Mouse (Mus musculus) liver, embryonic 11.5 days (tissue): Measurements from ENCODE around the gene Alg12. TPM values are rescaled to one million over a fixed set of nuclear protein-coding genes. Genes with fewer than 3 reads are reported as not detected.

ENCODE experiments used
- ATAC-seq: fragments of 200-750 bp; cut with Nextera tagmentation; replicated peaks from 2 replicates; pipeline ENCODE4 v1.8.0; 2017; ENCODE audit warnings: moderate number of reproducible peaks, mild to moderate bottlenecking, moderate TSS enrichment, moderate library complexity; ENCODE audit not compliant: low FRiP score
- DNase-seq: peaks from one replicate; pipeline ENCODE4 v3.0.0-alpha.2; 2017; ENCODE audit warnings: low spot score
- H3K27ac ChIP-seq: fragments of 300-500 bp; sonication (generic); 2 replicates; pipeline ENCODE4 v1.5.1; 2014; ENCODE audit warnings: mild to moderate bottlenecking, low read depth, low read length, control low read depth
- H3K27me3 ChIP-seq: fragments of 300-500 bp; sonication (generic); replicated peaks from 2 replicates; pipeline ENCODE4 v1.6.1; 2014; ENCODE audit warnings: low read length, mixed read lengths; ENCODE audit not compliant: control insufficient read depth, insufficient read depth
- H3K36me3 ChIP-seq: fragments of 300-500 bp; sonication (generic); 2 replicates; pipeline ENCODE4 v1.6.1; 2014; ENCODE audit warnings: mild to moderate bottlenecking, low read length, moderate library complexity, mixed read lengths; ENCODE audit not compliant: control insufficient read depth, insufficient read depth
- H3K4me1 ChIP-seq: fragments of 300-500 bp; sonication (generic); replicated peaks from 2 replicates; pipeline ENCODE4 v1.6.1; 2014; ENCODE audit warnings: low read length, mixed read lengths; ENCODE audit not compliant: control insufficient read depth, insufficient read depth
- H3K4me2 ChIP-seq: fragments of 300-500 bp; sonication (generic); 2 replicates; pipeline ENCODE4 v1.6.1; 2014; ENCODE audit warnings: mild to moderate bottlenecking, control low read depth, moderate library complexity
- H3K4me3 ChIP-seq: fragments of 300-500 bp; sonication (generic); 2 replicates; pipeline ENCODE4 v1.5.1; 2014; ENCODE audit warnings: low read depth, low read length, control low read depth
- H3K9ac ChIP-seq: fragments of 300-500 bp; sonication (generic); 2 replicates; pipeline ENCODE4 v1.6.1; 2014; ENCODE audit warnings: low read depth, low read length, control low read depth
- H3K9me3 ChIP-seq: fragments of 300-500 bp; sonication (generic); 2 replicates; pipeline ENCODE4 v1.6.1; 2016; ENCODE audit warnings: low read length, inconsistent platforms, mixed read lengths; ENCODE audit not compliant: control insufficient read depth
- WGBS: fragments of 180-500 bp; shearing (Covaris S2); extraction: QIAGEN DNeasy Blood & Tissue Kit; methylation state at CpG from one replicate; pipeline ENCODE4 v1.1.7; 2014; 5-methylcytosine and 5-hydroxymethylcytosine counted together
- polyA plus RNA-seq: library from polyadenylated mRNA; unstranded; fragments of >200 nt; fragmentation: Nextera tagmentation; extraction: Ambion mirVana; gene quantifications from 2 replicates; pipeline ENCODE4 v1.2.1, GENCODE M21; 2014

Alg12 gene
- polyA plus RNA-seq, 1 experiment from 2014 or later, result 13.9 TPM

GRCm38 (mm10) chr15:88837977-88838376, 18.9 kb upstream of the Alg12 start:
- WGBS, result 4% methylated on average over 11 of the region's 11 CpGs
- H3K27ac ChIP-seq, result no peak overlapping the region

GRCm38 (mm10) chr15:88837199-88837932, 18.2 kb upstream of the Alg12 start:
- Histone ChIP-seq H3K36me3 (no peaks in the 10 kb centered on the region), H3K27ac (no peak overlapping the region), H3K27me3 (peaks cover 7% of the 10 kb centered on the region; the same call in 1 of the 2 replicates), H3K4me3 (peak overlapping the region; percentile 51), H3K9ac (peak overlapping the region; percentile 48; the same call in 1 of the 2 replicates), H3K9me3 (no peaks in the 10 kb centered on the region), H3K4me1 (peaks cover 15% of the 10 kb centered on the region), H3K4me2 (peak overlapping the region; percentile 87)
- DNase-seq (peak; percentile 78), ATAC-seq (peak; percentile 59)
- under 1% methylated on average over 39 of the region's 39 CpGs for WGBS

More at GRCm38 (mm10) chr15:88837977-88838376, 18.9 kb upstream of the Alg12 start:
- Histone ChIP-seq H3K4me3 (peak overlapping the region; percentile 51), H3K4me1 (peaks cover 15% of the 10 kb centered on the region), H3K4me2 (peak overlapping the region; percentile 87), H3K36me3 (no peaks in the 10 kb centered on the region), H3K27me3 (peaks cover 7% of the 10 kb centered on the region; the same call in 1 of the 2 replicates), H3K9ac (peak overlapping the region; percentile 48; the same call in 1 of the 2 replicates), H3K9me3 (no peaks in the 10 kb centered on the region)
- no peak for DNase-seq
- no peak for ATAC-seq

GRCm38 (mm10) chr15:88836571-88836970, 17.5 kb upstream of the Alg12 start:
- Histone ChIP-seq H3K9me3 (no peaks in the 10 kb centered on the region), H3K36me3 (no peaks in the 10 kb centered on the region), H3K9ac (no peak overlapping the region), H3K4me3 (no peak overlapping the region; the same call in 1 of the 2 replicates), H3K4me2 (peak overlapping the region; percentile 87), H3K4me1 (peaks cover 15% of the 10 kb centered on the region), H3K27ac (no peak overlapping the region; the same call in 1 of the 2 replicates), H3K27me3 (peaks cover 7% of the 10 kb centered on the region; the same call in 1 of the 2 replicates)
- WGBS, result 65% methylated on average over 5 of the region's 5 CpGs
- ATAC-seq, result no peak
- DNase-seq, result no peak

- no peak overlapping the region for H3K4me3 ChIP-seq
- H3K4me1 ChIP-seq, result peaks cover 15% of the 10 kb centered on the region
- H3K27me3 ChIP-seq, result peaks cover 7% of the 10 kb centered on the region; the same call in 1 of the 2 replicates
- no peak for ATAC-seq
- no peak overlapping the region for H3K9ac ChIP-seq
- H3K9me3 ChIP-seq, result no peaks in the 10 kb centered on the region
- DNase-seq, result no peak
- H3K27ac ChIP-seq, result no peak overlapping the region
- no peaks in the 10 kb centered on the region for H3K36me3 ChIP-seq
- 80% methylated on average over 6 of the region's 6 CpGs for WGBS
- no peak overlapping the region; the same call in 1 of the 2 replicates for H3K4me2 ChIP-seq
Measured at GRCm38 (mm10) chr15:88836031-88836430, 16.9 kb upstream of the Alg12 start.

GRCm38 (mm10) chr15:88832536-88832935, 13.4 kb upstream of the Alg12 start:
- 0 out of 2 replicates have a peak overlapping the region, but pooled peaks have one; percentile 8 for H3K9ac ChIP-seq
- no peak overlapping the region for H3K4me2 ChIP-seq
- DNase-seq (no peak), ATAC-seq (no peak)
- peaks cover under 1% of the 10 kb centered on the region for H3K4me1 ChIP-seq
- H3K27ac ChIP-seq, result no peak overlapping the region
- no peaks in the 10 kb centered on the region for H3K9me3 ChIP-seq
- no peak overlapping the region for H3K4me3 ChIP-seq
- H3K36me3 ChIP-seq, result no peaks in the 10 kb centered on the region
- no peaks in the 10 kb centered on the region for H3K27me3 ChIP-seq
- 73% methylated on average over 9 of the region's 9 CpGs for WGBS

GRCm38 (mm10) chr15:88831482-88831881, 12.4 kb upstream of the Alg12 start:
- no peaks in the 10 kb centered on the region for H3K36me3 ChIP-seq
- ATAC-seq (no peak), DNase-seq (no peak)
- no peaks in the 10 kb centered on the region for H3K27me3 ChIP-seq
- H3K4me1 ChIP-seq, result no peaks in the 10 kb centered on the region; the same call in none of the 2 replicates
- H3K9me3 ChIP-seq, result no peaks in the 10 kb centered on the region
- no peak overlapping the region for H3K4me2 ChIP-seq
- no peak overlapping the region for H3K9ac ChIP-seq
- 61% methylated on average over 5 of the region's 5 CpGs for WGBS
- H3K4me3 ChIP-seq, result no peak overlapping the region
- no peak overlapping the region for H3K27ac ChIP-seq

GRCm38 (mm10) chr15:88830696-88831095, 11.6 kb upstream of the Alg12 start:
- Histone ChIP-seq H3K9ac (no peak overlapping the region), H3K4me3 (no peak overlapping the region), H3K36me3 (peaks cover 4% of the 10 kb centered on the region; the same call in 1 of the 2 replicates), H3K27ac (no peak overlapping the region), H3K4me2 (no peak overlapping the region), H3K9me3 (no peaks in the 10 kb centered on the region), H3K27me3 (no peaks in the 10 kb centered on the region), H3K4me1 (no peaks in the 10 kb centered on the region; the same call in none of the 2 replicates)
- WGBS, result 70% methylated on average over 5 of the region's 5 CpGs
- ATAC-seq (no peak), DNase-seq (no peak)

- H3K36me3 ChIP-seq, result peaks cover 11% of the 10 kb centered on the region
- no peak overlapping the region for H3K4me3 ChIP-seq
- ATAC-seq (no peak), DNase-seq (no peak)
- WGBS, result 69% methylated on average over 6 of the region's 6 CpGs
- no peak overlapping the region for H3K27ac ChIP-seq
- no peaks in the 10 kb centered on the region for H3K9me3 ChIP-seq
- no peaks in the 10 kb centered on the region for H3K27me3 ChIP-seq
- H3K4me2 ChIP-seq, result no peak overlapping the region
- no peak overlapping the region for H3K9ac ChIP-seq
- no peaks in the 10 kb centered on the region; the same call in none of the 2 replicates for H3K4me1 ChIP-seq
Measured at GRCm38 (mm10) chr15:88829791-88830440, 10.8 kb upstream of the Alg12 start.
